Mouse (Mus musculus): ENCODE data around the gene Msantd3.
A peak's percentile ranks its signal among the peaks of the same experiment; 100 is the strongest.

Msantd3 gene

GRCm38 (mm10) chr4:48539841-48540575, at the start of gene Msantd3:
Msantd3 (plus strand) TSS chr4:48539935.
- DNase-seq, result peak; percentile 17 to 42

DNA sequence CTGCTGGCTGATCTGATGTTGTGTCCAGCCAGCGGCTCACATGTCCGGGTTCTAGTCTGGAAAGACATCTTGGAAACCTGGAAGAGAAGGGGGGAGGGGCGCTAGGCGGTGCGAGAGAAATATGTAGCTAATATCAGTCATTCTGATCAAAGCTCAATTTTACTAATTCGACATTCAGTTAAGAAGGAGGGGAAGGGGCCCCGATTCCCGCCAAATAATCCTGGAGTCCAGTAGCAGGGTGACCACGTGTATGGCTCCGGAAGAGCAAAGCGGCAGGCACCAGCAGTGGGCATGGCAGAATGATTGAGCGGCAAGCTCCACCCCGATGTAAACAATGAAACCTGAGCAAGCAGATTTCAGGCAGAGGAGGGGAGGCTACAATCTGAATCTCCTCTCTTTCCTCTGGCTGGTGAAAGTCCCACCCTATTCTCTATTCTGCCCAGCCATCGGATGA, 48.4 kb upstream of the Msantd3 start:
- peak in 1 of 2 experiments; percentile 2 for DNase-seq

DNA sequence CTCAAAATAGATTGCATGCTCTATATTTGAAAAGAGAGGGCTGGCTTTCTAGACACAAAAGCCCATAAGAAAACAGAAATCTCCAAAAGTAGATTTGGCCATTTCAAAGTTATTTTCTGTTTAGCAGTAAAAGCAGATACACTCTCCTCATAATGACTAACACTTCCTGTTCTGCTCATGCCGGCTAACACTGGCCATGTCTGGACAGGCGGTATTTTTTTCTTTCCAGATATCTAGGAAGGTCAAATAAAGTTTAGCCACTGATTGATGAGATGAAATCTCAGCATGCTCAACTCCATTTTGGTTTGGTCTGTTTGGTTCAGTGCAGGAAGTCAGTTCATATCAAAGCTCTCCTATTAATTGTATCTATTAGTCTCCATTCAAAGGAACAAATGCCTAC, 47.2 kb upstream of the Msantd3 start:
- DNase-seq, result no peak

GRCm38 (mm10) chr4:48510861-48511260, 28.9 kb upstream of the Msantd3 start:
- DNase-seq, result no peak

- no peak for DNase-seq
Observed at GRCm38 (mm10) chr4:48529559-48529958, 10.2 kb upstream of the Msantd3 start.

DNA sequence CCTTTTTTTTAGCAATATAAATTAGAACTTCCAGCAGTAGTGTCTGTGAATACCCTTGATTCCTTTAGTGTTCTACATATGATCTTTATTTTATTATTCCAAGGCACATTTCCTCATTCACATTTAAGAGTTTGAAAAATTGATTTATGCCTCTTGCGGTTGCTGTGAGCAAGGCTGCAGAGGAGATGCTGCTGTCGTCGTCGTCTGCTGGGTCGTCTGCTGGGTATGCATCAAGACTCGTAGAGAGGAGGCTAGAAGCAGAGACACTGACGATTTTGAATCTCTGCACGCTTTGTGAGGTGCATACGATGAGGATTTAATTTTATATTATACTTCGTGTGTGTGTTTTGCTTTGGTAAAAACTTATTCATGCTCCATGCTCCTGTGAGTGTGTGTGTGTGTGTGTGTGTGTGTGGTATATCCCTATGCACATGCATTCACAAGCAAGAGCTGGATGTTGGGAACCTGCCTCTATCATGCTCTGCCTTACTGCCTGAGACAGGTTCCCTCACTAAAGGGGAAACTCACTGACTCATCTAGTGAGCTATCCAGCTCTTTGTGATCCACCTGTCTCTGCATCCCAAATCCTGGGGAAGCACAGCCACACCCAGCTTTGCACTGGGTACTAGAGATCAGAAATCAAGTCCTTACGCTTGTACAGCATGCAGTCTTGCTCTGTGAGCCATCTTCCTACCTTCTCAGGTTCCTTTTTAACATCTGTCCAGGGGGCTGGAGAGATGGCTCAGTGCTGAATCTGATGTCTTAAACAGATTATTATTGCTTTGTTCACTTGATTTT, 7.7 kb upstream of the Msantd3 start:
- no peak for DNase-seq

- no peak for DNase-seq
Observed at GRCm38 (mm10) chr4:48536275-48536674, 3.5 kb upstream of the Msantd3 start.

DNA sequence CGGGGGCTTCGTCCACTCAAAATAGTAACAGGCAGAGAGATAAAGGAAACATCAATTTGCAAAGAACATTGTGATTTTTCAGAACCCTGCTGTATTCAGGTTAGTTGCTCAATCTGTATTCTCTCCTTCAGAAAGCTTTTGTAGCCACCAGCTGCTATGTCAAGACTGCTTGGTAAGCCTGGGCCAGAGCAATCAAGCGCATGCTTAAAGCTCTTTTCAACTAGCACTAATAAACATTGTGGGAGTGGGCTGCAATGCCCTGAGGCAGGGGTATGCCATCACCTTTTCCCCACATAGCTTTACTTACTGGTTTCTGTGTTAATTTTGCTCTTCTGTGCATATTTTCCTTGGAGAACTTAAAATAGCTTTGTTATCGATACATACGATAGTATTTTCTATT, 2.7 kb upstream of the Msantd3 start:
- no peak for DNase-seq

DNA sequence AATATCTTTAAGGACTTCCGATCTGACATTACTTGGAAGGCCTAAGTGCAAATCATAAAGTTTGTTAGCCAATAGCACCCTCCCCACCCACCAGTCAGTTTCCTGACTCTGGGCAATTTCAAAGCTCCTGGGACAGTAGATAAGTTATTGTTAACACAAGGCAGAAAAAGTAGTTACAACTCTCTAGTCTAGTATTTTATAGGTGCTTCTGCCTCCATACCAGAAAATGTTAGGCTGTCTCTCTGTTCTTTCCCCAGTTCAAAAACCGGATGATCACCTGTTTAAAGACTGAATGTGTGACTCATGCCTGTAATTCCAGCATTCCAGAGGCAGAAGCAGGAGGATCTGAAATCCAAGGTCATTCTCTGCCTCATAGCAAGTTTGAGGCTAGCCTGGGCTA, 1.2 kb upstream of the Msantd3 start:
- DNase-seq, result no peak

DNA sequence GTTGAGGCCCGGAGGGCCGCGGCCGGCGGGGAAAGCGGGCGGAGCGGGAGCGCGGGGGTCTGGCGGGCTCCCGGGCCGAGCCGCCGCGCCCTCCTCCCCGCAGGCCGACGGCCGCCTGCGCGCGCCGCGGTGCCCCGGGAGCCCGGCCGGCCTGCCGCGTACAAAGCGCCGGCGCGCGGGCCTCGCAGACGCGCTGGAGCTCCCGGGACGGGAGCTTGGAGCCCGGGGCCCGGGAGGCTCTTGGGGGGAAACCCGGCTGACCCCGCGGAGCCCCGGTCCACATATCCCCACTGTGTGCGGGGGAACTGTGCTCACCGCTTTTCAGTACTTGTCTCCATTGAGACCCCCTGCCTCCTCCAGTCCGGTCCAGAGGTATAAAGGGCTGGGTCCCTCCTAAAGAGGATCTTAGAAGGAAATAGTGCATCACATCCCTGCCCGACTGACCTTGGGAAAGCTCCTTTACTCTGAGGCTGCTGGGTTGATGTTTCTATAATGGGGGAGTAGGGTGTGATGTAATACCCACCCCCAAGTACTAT, 909 bp downstream of the Msantd3 start:
- no peak for DNase-seq

GRCm38 (mm10) chr4:48541526-48542250, 2.0 kb downstream of the Msantd3 start:
- no peak for DNase-seq

GRCm38 (mm10) chr4:48542351-48542750, 2.6 kb downstream of the Msantd3 start:
- DNase-seq, result no peak

DNA sequence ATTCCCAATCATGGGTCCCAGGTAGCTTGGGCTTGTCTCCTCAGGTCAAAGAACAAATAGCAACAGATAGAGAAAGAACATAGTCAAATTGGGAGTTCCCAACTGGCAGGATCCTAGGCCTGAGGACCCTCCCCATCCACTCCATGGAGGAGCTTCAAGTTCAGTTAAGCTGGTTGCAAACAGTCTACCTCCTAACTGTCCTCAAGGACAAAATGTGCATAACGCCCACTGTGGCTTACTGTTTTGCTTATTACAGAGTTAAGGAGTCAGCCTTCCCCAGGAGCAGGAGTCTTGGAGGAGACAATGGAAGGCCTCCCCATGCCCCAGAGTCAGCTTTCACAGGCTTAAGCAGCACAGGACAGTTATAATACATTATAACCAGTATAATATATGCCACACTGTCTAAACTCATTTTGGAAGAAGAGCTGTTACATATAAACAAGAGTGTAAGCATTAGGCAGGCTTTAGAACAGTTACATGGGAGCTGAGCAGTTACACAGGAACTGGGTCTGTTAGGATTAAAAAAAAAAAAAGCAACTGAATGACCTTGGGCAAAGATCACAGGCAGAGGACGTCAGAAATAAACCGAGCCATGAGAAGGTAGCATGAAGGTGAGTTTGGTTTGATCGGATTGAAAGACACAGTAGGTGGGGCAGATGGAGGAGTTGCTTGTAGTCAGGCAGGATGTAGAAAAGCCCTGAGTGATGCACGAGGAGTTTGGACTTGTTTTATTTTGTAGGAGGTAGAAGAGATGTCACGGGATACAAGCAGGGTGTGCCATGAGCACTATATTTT, 3.5 kb downstream of the Msantd3 start:
- DNase-seq, result no peak

DNA sequence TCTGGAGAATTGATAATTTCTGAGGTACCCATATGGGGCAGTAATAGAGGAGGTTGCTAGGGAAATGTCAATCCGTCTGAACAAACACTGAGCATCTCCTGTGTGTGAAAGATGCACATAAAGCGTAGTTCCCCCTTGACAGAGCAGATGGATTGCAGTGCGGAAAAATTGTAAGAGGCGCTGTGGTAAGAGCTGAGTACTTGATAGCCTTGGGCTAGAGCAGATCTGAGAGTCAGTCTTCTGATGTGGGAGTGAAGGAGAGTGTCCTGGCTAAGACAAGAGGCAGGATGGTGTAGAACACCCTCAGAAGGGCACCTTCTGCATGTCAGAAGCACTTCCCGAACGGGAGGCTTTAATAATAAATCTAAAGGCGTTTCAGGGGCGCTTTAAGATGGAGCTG, 4.4 kb downstream of the Msantd3 start:
- no peak for DNase-seq

GRCm38 (mm10) chr4:48545966-48546365, 6.2 kb downstream of the Msantd3 start:
- DNase-seq, result no peak

DNA sequence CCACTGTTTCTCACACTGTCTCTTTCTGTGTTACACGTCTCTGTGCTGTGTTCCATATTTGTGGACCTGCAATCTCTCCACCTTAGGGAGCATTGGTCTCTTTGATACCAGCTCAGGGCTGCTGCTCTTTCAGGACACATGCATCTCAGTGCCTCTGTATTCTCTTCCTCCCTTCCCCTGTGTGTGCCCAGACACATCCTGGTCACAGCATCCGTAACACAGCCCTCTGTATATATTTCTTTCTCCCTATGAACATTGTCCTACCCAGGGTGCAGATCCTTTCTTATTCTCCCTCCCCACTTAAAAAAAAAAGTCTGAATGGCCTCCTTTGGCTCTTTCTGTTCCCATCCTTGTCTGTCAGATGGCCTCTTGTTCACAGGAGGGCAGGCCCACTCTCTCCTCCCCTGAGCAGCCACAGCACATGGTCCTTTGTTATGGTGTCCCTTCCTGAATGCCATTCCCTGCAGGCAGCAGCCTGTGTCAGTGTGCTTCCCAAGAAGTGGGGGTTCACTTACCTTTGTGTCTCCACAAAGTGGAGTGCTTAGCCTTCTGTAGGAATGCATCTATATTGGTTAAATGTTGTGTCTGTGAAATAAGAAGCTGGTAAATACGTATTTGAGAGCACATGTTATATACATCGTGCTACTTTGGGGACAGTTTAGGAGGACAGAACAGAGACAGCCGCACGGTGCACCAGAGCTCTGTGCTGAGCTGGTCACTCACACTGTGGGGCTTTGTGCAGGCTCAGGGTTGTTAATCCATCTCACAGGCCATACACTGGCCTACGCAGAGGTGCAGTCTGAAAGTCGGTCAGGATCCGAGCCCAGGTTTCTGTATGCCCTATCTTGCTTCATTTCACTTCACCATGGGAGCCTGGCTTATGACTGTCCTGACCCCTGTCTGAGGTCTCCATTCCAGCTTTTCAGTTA, 7.1 kb downstream of the Msantd3 start:
- DNase-seq, result no peak

GRCm38 (mm10) chr4:48548393-48549045, 8.8 kb downstream of the Msantd3 start:
- DNase-seq, result no peak

DNA sequence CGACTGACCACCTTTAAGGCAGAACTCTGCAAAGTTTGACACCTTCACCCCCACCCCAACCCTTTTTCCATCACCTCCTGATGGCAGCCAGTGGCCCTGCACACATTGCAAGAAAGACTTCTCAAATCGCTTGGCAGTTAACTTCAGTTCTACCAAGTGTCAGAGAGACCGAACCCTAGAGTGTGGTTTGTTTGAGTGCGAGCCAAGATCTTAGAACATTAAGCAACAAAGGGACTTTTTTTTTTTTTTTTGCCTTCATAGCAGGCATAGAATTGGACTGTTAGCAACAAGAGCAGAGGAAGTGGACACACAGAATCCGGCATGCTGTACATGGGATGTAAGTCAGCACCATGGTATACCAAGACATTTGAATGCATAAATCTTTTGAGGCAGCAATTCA, 9.9 kb downstream of the Msantd3 start:
- peak in 1 of 2 experiments; percentile 19 for DNase-seq

DNA sequence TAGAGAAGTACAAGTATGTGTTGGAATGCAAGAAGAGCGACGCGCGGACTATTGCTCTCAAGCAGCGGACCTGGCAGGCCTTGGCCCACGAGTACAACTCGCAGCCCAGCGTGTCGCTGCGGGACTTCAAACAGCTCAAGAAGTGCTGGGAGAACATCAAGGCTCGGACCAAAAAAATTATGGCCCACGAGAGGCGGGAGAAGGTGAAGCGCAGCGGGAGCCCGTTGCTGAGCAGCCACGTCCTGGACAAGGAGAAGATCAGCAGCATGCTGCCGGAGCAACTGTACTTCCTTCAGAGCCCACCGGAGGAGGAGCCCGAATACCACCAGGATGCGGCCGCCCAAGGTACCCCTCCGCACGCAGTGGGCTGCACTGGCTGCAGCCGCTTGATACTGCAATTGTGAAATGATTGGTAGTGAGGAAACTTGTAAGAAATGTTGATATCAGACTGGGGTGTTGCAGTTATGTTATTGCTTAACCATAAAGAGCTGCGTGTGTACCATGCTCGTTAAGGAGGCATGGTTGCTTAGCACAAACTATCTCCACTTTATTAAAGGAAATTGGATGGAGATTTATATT, 12.8 kb downstream of the Msantd3 start:
- DNase-seq, result no peak

DNA sequence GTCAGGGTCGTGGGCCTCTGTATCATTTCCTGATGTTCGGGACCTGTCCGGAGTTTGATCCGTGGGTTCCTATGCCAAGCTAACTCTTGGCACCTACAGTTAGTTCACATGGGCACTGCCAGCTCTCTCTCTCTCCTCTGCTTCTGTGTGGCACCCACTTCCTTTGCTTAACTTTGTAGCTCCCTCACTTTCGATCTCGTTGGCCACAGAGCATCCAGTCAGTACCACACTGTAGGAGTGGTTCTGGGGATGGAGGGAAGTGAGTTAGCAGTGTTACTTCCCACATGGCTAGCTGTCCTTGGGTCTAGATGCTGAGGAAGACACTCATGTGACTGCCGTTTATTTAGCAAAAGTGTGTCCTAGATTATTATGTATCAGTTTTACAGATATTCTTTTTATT, 14.4 kb downstream of the Msantd3 start:
- no peak for DNase-seq
